Mouse (Mus musculus) T-helper 2 cell (primary cell): Measurements from ENCODE around the gene Susd1.

ENCODE experiments used
- in situ Hi-C: fragments of 300-600 bp; cut with MboI, MseI; formaldehyde crosslinking; loops from one replicate; pipeline ENCODE4 v1.15.1; 2025; ENCODE audit warnings: high pct_unique_total_duplicates

Gene Susd1

GRCm38 (mm10) chr4:59381007-59381743 is 57.3 kb downstream of the Susd1 start:
- in situ Hi-C loops, result loop anchor here (25.0 kb wide), 1 partner anchor 1994 kb away; no protein-coding TSS in a partner anchor

DNA sequence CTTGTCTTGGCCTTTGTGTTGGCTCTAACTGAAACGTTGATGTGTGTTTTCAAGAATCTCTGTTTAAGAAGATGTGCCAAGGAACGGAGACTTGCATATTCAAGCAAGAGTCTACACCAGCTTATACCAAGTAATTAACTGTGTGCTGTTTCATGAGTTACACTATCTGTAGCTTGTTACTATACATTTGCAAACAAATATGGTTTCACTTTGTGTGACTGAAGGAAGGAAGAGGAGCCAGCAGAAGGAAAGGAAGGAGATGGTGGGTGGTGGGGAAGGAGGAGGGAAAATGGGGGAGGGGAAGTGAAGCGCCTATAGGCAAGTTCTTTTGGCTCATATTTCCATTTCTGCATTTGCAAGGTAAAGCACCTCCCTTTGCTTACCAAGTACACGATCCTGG is 58.0 kb downstream of the Susd1 start:
- in situ Hi-C loops, result loop anchor here (25.0 kb wide), 1 partner anchor 1993 kb away; no protein-coding TSS in a partner anchor

GRCm38 (mm10) chr4:59379876-59380275 is 58.6 kb downstream of the Susd1 start:
- in situ Hi-C loops, result loop anchor here (25.0 kb wide), 1 partner anchor 1993 kb away; no protein-coding TSS in a partner anchor

DNA sequence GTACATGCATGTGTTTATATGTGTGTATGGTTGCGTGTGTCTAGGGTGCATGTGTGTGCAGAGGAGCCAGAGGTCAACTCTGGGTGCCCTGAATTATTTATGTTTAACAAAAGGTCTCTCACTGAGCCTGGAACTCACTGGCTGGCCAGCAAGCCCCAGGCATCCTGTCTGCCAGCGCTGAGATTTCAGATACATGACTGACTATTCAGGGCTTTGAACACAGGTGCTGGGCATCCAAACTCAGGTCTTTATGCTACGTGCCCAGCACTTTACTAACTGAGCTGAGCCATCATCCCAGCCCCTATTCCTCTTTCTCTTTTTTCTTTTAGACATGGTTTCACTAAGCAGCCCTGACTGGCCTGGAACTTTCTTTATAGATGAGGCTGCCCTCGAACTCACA is 59.8 kb downstream of the Susd1 start:
- in situ Hi-C loops, result loop anchor here (25.0 kb wide), 1 partner anchor 1991 kb away; no protein-coding TSS in a partner anchor

DNA sequence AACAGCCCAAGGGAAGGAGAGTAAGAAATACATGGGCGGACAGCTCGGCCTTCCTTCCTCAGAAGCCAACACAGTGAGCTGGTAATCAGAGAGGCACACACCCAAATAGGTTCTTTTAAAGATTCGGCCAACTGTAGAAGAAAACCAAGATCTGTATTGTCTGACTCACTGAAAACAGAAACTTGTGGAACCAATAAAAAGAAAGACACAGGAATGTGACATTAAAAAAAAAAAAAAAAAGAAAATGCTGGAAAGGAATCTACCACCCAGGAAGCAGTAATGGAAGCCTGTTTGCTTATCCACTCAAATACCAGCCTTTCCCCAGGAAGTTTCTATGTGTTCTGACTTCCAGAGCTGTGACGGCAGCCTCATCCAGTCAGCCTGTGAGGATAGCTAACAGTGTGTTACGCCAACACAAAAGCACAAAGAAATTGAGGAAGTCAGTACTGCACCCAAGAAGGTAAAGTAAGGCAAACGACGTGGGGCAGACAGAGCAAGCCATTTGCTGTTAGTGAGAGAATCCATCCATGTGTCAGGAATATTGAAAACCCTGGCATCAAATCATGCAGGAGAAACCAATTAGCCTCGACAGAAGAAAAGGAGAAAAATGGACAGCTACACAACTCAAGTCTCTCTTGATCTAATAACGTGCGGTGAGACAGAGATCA is 64.0 kb downstream of the Susd1 start:
- in situ Hi-C loops, result no loop called here

DNA sequence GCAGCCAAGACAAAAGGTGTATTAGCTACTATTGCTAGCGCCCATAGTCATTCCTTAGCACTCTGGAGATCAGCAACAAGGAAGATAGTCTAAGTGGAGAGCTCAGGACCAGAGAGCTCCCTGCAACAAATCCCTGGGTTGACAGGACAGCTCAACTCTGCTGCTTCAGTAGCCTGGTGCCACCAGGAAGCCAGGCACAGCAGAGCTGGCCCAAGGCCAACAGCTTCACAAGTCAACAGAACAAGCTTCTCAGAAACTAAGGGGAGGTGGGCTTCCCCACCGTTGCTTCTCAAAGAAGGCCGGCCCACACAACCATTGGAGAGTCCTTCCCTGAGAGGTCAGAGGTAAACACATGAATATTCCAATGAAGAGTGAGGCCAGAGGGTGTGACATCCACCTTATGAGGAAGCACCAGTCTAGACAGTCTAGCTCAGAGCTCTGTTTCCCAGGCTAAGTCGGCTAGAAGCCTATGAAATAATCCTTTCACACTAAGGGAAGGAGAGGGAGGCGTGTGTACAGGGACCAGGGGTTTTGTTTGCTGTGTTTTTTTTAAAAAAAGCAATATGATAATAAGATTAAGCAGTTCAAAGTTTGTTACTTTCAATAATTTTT is 65.8 kb downstream of the Susd1 start:
- in situ Hi-C loops, result no loop called here

DNA sequence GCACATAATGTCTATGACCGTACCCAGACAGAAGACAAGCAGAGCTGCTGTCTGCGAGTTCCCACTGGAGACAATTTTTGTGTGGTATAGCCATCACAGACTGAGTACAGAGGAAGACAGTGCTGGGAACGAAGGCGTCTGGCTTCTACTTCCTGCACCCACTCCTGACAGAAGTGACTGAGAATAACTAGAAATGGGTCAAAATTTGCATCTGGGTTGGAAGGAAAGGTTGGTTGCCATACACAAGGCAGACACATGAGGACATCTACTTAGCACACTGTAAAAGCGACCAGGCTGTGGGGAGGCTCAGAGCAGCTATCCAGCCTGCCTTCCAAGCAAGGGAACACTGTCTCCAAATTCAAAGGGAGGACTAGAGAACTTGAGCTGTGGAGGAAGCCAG is 66.5 kb downstream of the Susd1 start:
- in situ Hi-C loops, result no loop called here

- in situ Hi-C loops, result no loop called here
Measured at GRCm38 (mm10) chr4:59369941-59370340, 68.5 kb downstream of the Susd1 start.

- in situ Hi-C loops, result no loop called here
Measured at GRCm38 (mm10) chr4:59368118-59368517, 70.3 kb downstream of the Susd1 start.

- in situ Hi-C loops, result no loop called here
Measured at GRCm38 (mm10) chr4:59366206-59366605, 72.2 kb downstream of the Susd1 start.

DNA sequence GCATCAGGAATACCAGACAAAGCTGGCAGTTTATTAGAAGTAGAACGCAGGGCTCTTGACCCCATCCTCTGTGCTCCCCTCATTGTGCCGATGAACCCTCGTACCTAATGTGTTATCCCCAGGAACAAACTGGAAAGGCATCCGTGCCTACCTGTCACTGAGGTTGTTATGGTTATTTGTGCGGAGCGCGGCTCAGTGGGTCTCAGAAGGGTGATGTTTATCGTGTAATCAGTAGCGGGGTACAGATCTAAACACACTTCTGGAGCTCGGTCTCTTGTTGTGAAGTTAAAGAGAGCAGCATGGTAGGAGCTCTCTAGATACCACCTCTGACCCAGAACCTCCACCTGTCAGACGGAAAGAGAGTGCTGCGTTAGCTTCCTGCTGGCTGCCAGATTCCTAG is 72.9 kb downstream of the Susd1 start:
- in situ Hi-C loops, result no loop called here

DNA sequence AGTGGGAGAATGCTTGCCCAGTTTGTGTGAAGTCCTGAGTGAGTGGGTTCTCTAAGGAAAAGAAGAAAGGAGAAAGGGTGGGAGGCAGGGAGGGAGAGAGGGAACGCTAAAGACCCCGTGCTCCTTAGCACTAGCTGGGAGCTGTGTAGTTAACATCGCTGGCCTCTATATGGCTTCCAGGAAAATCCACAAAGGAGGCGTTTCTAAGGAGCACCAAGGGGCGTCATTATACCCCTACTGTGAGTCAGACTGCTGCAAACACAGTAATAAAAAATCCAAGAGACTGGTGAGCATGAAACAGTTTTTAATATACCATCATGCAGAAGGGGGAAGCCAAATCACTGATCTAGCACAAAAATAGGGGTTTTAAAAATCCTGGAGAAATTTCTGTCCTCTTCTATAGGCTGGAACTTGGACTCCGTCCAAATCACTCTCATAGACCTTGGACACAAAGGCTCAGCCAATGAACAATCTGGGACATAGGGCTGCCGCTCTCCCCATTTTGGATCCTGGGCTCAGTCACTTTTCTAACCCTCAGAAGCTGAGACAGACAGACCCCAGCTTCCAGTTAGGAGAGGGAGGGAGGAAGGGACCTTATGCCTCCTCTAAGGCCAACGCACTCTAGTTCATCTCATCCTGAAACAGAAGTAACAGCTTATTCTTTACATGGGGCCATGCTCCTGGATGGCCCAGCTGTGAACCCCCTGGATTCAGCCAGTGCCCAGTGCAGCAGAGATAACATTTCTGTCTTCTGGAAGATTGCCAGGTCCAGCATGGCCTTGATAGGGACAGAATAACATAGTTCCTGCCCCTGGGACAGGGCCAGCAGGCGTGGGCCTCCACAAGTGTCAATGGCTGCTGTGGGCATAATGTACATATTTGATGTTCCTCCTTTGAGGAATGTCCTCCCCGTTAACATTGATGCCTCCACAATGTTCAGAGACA is 73.9 kb downstream of the Susd1 start:
- in situ Hi-C loops, result loop anchor here (5.0 kb wide), 1 partner anchor 208 kb away; no protein-coding TSS in a partner anchor

GRCm38 (mm10) chr4:59363041-59363440 is 75.4 kb downstream of the Susd1 start:
- in situ Hi-C loops, result loop anchor here (5.0 kb wide), 1 partner anchor 209 kb away; no protein-coding TSS in a partner anchor

- in situ Hi-C loops, result loop anchor here (5.0 kb wide), 1 partner anchor 212 kb away; no protein-coding TSS in a partner anchor
Measured at GRCm38 (mm10) chr4:59360704-59361103, 77.7 kb downstream of the Susd1 start.

DNA sequence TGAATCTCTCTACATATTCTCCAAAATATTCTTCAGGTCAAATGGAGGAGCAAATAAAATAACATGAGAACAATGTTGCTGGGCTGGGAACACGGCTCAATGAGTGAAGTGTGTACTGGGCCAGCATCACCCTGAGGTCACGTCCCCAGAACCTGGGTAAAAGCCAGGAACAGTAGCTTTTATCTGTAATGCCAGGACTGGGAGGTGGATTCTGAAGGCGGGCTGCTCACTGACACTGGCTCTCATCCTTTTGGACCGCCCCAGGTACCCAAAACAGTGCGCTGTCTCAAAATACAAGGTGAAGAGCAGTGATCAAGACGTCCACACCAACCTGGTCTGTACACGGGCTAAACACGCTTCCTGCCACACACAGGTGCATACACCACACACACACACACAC is 78.5 kb downstream of the Susd1 start:
- in situ Hi-C loops, result loop anchor here (5.0 kb wide), 2 partner anchors 212 to 382 kb away; no protein-coding TSS in a partner anchor

DNA sequence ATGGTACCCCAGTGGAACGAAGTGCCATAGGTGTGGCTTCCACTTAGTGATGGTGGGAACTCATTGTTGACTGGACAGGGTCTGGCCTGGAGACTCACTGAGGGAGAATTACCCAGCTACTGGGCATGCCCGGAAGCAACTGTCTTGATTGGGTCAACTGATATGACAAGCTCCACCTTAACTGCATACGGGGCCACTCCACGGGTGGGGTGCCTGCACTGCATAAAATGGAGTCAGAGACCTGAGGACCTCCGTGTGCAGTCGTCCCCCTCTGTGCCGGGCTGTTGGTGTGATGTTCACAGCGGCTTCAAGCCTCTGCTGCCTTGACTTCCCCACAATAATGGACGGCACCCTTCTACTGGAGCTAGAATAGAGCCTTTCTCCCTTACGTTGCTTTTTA is 79.5 kb downstream of the Susd1 start:
- in situ Hi-C loops, result loop anchor here (5.0 kb wide), 1 partner anchor 383 kb away; no protein-coding TSS in a partner anchor

- in situ Hi-C loops, result loop anchor here (5.0 kb wide), 1 partner anchor 387 kb away; no protein-coding TSS in a partner anchor
Measured at GRCm38 (mm10) chr4:59355421-59355820, 83.0 kb downstream of the Susd1 start.

DNA sequence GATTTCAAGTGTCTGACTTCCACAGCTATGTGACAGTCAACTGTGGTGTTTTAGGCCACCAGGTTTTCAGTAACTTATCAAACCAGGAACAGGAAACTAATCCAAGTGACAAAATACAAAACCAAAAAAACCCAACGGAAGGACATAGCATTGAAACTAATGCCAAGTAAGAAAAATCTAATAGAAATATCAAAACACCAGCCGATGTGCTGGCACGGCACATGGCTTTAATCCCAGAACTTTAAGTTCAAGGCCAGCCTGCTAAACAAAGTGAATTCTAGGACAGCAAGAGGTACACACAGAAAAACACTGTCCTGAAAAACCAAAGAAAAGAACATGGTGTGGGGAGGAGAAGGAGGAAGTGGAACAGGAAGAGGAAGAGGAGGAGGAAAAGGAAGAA is 83.8 kb downstream of the Susd1 start:
- in situ Hi-C loops, result loop anchor here (5.0 kb wide), 1 partner anchor 388 kb away; no protein-coding TSS in a partner anchor

DNA sequence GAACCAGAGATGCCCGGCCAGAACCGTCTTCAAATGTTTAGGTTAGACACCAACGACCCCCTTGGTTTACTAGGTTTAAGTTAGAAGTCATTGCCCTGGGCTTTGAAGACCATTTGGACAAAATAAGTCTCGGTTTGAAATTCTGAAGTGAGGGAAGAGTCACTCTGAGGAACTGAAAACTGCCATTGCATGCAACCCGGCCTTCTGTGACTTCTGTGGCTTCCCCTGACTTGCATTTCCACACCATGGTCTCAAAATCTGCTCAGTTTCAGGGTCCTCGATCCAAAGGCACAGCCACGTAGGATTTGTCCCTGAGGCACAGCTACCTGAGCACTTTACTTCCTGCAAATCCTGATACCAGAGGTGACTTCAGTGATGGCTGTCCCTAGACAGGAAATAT is 86.5 kb downstream of the Susd1 start:
- in situ Hi-C loops, result no loop called here

DNA sequence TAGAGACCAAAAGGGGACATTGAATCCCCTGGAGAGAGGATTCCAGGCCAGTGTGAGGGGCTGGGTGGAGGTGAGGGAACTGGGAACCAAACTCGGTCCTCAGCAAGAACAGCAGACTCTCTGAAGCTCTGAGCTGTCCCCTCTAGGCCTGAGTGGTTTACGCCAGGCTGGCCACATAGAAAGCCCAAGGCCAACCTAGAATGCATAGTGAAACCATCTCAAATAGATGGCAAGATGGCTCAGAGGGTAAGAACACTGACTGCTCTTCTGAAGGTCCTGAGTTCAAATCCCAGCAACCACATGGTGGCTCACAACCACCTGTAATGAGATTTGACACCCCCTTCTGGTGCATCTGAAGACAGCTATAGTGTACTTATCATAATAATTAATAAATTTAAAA is 88.1 kb downstream of the Susd1 start:
- in situ Hi-C loops, result no loop called here
